Mouse (Mus musculus) small intestine, adult 2 months (tissue): ENCODE measurements around the gene Olfr1293-ps.

Source experiments
- CTCF ChIP-seq: fragments of 200-500 bp; IDR thresholded peaks from 2 replicates; pipeline ENCODE4 v1.5.1; 2012; ENCODE audit warnings: low read depth, mild to moderate bottlenecking, control low read depth, inconsistent platforms, low read length, moderate library complexity, mixed read lengths; ENCODE audit not compliant: insufficient replicate concordance, insufficient read length; ENCODE audit errors: extremely low read depth
- POLR2A ChIP-seq: fragments of 200-500 bp; IDR thresholded peaks from 2 replicates; pipeline ENCODE4 v1.6.1; 2012; ENCODE audit warnings: low read depth, mild to moderate bottlenecking, control low read depth, inconsistent platforms, low read length, moderate library complexity

DNA sequence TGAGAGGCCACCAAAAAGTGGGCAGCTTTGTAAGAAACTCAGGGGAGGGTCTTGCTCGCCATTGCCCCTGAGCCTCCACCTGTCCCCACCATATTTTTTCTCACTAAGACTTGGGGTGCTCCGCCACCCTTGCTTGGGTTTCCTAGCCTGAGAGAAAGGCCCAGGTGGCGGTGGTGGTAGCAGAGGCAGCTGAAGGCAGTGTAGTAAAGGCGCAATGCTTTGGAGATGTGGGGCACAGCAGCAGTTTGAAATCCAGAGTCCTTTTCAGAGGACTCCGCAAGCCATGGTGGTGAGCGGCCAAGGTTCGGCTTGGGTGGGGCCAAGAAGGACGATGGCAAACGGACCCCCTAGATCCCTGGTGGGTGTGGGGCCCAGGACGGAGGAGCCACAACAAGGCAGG is 7.6 kb upstream of the Olfr1293-ps start:
- no peak for TF ChIP-seq CTCF
- no peak for TF ChIP-seq POLR2A
